Mouse (Mus musculus) layer of hippocampus, postnatal 25 days (tissue): ENCODE data around the gene Plppr1. TPM values are rescaled to one million over a fixed set of nuclear protein-coding genes. Genes with fewer than 3 reads are reported as not detected.
A peak's percentile ranks its signal among the peaks of the same experiment; 100 is the strongest.

Experiments
- DNase-seq, 2 experiments: peaks; one replicate each; pipeline ENCODE4 v3.0.0; 2022; ENCODE audit warnings: mixed read lengths in 2 of 2, low spot score in 1 of 2; ENCODE audit errors: extremely low spot score in 1 of 2
- total RNA-seq, 2 experiments: library from RNA; stranded (reverse); gene quantifications; 2 replicates each; pipeline ENCODE4 v1.2.3; 2021

Plppr1 gene
- total RNA-seq, 2 experiments from 2014 or later: 12.6 to 13.2 TPM

DNA sequence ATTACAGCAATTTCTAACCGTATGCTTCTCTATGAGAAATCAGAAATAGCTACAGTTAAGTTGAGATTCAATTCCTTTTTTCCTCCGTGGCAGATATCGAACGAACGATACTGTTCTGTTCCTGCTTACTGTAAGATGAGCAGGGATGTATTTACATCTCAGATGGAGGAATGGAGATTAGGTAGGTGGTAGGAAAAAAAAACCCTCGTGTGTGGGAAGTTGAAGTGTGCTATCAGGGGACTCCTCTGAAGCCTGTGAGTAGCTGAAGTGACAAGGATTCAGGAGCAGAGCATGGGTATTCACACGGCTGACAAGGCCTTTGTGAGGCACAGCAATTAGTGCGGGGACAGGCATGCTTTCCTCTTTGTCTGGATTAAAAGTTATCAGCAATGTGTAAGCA, 49.3 kb downstream of the Plppr1 start:
- no peak for DNase-seq

DNA sequence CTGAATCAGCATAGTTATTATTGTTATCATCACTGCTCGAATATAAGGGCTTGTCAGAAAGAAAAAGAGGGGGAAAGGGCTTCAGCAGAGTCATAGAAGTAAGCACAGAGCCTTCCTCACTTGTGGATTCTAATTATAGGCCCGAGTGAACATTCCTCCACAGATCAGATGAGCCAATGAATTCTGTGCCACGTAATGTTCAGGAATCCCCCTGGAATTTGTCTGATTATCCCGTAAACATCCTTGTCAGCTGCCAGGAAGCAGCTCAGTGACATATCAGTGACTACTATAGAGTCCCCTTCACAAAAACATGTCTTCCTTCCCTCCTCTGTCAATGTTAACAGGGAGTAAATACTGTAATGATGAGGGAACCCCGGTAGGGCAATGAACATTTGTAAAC, 50.9 kb downstream of the Plppr1 start:
- DNase-seq: no peak

DNA sequence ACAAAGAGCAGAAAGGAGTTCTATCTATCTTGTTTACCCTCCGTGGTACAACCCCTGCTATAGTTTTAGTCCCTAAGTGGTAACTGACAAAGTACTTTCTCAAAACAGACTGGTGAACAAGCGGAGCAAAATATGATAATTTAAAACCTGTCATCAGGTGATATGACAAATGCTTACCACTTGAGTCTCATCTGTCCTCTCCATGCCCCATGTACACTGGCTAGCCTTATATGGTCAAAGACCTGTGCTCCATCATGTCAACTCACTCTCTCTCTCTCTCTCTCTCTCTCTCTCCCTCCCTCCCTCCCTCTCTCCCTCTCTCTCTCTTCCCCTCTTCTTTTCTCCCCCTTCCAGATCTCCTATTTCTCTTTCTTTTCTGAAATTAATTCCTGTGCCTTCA, 59.8 kb downstream of the Plppr1 start:
- no peak for DNase-seq

- no peak for DNase-seq
Measured at GRCm38 (mm10) chr4:49144798-49145197, 85.7 kb downstream of the Plppr1 start.

DNA sequence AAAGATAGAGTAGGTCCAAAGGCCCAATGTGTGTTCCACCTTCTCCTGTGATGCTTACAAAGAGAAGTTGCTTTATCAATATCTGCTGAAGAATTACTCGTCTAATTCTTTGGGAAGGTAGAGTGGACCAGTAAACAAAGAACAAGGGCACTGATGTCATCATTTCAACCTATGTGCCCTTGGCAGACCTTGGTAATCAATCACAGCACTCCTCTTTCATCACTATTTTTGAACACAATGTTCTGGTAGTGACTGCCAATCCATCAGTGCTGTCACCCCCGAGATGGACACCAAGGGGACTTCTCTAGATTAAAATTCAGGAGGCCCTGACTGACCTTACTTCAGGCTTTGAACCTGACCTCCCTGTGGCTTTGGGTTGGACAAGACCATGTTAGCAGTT, 89.7 kb downstream of the Plppr1 start:
- no peak for DNase-seq

GRCm38 (mm10) chr4:49149251-49149650, 90.2 kb downstream of the Plppr1 start:
- no peak for DNase-seq

DNA sequence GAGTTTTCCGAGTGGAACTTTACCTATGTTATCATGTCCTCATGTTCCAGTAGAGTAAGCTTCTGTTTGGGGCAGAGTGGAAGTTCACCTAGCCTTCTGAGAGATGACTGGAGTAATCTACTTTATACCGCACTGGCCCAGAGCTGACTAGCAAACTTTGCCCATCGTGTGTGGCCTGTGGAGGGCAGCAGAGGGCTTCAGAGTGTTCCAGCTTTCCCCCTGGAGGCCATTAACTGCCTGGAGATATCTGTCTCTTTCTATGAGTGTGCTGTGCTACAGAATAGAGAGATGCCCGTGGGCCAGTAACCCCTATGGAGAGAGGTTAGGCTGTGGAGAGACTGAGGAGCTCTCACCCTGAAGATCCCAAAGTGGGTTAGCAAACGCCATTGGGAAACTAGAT, 94.8 kb downstream of the Plppr1 start:
- DNase-seq: peak; percentile 42 to 71

GRCm38 (mm10) chr4:49156781-49157180, 97.7 kb downstream of the Plppr1 start:
- no peak for DNase-seq

DNA sequence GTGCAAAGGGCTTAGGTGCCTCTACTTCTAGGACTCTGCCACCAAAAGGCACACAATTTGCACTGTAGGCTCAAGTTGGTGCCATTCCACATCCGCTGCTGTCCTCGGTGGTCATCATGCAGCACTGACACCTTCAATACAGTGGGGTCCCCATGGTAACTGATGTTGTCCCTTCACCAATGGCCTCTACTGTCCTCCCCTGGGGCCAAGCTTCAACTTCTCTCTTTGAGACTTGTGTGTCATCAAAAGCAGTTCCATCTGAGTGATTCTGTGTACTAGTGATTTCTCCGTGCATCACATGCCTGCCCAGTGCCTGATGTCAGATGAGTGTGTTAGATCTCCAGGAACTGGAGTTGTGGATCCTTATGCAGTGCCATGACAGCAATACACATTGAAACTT, 104.2 kb downstream of the Plppr1 start:
- no peak for DNase-seq

DNA sequence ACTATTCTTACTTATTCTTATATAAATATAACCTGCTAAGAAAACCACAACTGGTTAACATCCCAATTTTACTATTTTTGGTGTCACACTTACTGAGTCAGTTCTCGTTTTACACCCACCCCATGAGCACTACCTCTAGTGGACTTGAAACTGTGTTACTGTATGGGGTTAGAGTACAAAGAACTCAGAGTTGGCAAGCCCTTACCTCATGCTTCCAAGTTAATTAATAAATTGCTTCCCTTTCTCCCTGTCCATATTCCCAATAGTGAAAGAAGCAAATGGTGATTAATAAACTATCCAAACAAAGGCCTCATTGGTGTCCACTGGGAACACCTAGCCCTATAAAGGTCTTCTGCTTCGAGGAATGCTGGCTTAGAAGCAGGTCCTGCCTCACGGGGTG, 107.3 kb downstream of the Plppr1 start:
- no peak for DNase-seq

DNA sequence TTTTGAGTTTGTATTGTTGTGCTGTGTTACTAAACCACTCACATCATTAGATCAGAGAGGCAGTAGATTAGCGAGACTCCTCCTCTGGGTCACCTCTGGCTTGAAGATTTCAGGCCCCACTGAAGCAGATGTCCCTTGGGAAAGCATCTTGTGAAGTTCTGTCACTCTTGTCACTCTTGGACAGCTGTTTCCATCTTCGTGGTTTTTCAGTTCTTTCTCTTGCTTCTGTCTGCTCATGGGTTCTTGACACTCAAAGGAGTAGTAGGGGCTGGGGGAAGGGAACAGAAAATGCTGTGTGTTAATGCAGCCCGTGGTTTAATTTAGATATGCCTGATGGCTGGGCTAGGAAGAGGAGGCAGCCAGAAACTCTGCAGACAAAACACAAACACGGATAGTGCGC, 108.0 kb downstream of the Plppr1 start:
- DNase-seq: no peak

DNA sequence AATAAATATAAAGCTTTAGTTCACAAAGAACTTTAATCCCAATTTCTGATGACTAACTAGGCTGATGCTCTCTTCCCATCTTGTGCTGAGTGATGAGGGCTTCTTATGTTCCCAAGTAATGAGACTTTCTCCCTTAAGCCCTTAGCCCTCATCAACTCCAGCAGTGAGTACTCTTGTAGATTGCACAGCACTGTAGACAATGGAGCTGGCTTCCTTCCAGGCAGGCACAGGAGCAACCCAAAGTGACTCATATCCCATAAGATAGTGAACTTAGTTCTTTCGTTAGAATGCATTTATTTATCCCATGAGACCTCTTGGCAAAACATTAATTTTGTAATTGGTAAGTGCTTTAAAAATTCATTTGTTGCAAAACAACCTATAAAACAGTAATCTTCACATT, 110.4 kb downstream of the Plppr1 start:
- no peak for DNase-seq

GRCm38 (mm10) chr4:49178101-49178500, 119.0 kb downstream of the Plppr1 start:
- DNase-seq: no peak

DNA sequence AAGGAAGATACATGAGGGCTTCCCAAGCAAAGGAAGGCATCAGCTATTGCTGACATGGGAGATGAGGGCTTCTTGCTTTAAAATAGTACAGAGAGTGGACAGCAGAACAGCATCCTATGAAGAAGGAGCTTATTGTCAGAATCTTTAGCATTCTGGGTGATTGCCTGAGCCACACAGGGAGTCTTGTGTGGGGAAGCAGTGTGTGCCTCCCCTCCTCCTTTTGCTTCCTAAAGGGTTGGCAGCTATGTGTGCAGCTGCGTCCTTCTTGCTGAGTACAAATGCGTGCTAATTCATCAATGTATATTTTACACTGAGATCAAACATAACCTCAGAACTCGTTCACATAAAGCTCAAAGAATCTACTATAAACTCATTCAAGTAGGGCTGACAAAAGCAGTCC, 119.8 kb downstream of the Plppr1 start:
- DNase-seq: no peak

DNA sequence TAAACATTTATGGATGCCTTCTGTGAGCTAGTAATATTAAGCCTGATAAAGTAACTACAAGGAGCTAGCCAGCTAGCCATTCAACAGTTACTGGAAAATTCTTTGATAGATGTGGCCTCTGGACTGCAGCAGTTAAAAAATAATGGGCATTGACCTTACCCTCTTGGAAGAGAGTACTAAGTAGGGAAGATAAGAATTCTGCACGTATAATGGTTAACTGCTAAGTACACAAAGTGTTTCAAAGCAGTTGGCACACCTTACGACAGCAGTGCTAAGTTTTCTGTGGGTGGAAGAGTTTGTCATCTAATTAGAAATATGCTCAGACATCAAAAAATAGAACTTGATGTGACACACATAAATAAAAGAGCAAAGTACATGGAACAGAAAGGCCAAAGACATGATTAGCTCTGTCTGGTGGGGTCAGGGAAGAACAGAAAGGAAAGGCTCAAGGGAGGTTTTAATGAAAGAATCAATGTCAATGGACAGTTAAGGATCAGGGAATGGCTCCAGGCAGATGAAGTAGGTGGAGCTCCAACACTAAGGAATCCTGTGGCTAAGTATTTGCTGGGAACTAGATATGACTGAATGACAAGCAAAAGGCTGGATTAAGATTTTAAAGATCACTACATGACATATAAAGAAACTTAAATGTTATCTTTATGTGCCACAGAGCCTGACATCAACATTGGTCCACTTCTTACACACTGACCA, 120.6 kb downstream of the Plppr1 start:
- no peak for DNase-seq

- DNase-seq: no peak
Measured at GRCm38 (mm10) chr4:49189991-49190526, 131.0 kb downstream of the Plppr1 start.

DNA sequence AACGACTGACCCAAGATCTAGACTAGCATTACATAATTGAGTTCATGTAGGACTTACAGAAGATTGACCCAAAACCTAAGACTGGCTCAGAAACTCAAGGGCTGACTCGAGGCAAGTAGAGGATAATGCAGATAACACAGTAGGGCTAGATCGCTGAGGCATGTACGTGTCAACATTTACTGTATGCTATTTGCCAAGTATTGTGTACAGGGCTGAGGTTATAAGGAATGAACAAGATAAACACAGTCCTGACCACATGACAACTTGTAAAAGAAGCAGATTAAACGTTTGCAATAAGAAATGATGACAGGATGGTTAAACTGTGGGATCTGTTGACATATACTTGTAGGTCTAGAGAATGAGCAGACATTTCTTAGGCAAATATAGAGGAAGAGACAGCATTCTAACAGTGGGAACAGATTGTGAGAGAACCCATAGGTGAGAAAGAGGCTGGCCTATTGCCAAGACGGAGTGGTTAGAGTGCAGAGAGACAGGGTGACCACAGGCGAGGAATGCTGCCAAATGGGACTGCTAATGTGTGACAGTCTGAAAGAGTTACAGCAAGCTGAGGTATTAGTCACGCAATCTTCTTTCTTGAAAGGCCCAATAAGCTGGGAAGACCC, 138.2 kb downstream of the Plppr1 start:
- DNase-seq: no peak

DNA sequence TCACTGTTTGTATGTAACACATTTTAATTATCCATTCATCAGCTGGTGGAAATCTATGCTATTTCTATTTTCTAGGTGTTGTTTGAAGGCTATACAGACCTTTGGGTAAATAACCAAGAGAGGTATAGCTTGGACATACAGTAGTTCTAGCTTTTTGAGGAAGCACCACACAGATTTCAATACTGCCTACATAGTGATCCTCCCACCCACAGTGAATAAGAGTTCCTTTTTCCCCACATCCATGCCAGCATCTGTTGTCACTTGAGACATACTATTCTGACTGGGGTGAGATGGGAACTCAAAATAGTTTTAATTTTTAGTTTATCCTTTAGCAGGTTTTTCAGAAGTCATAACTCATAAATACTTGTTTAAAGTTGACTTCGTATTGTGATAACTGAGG, 151.4 kb downstream of the Plppr1 start:
- DNase-seq: no peak

DNA sequence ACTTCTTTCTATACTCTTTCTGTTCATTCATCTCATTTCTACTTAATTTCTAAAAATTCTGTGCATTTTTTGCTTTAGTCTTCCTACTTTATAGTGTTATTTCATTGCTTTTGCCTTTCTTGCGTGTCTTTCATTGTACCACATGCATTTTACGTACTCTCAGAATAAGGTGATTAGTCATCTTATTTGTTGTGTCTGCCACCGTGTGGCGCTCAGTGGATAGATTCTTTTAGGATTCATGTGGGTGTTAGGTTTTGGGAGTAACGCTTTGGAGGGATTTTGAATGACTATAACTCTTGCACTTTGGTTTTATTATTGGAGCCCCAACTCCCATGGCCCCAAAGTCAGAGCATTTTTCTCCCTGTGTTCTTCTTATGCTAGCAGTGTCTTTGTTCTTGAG, 152.5 kb downstream of the Plppr1 start:
- DNase-seq: no peak

GRCm38 (mm10) chr4:49212616-49213544, 153.8 kb downstream of the Plppr1 start:
- no peak for DNase-seq

DNA sequence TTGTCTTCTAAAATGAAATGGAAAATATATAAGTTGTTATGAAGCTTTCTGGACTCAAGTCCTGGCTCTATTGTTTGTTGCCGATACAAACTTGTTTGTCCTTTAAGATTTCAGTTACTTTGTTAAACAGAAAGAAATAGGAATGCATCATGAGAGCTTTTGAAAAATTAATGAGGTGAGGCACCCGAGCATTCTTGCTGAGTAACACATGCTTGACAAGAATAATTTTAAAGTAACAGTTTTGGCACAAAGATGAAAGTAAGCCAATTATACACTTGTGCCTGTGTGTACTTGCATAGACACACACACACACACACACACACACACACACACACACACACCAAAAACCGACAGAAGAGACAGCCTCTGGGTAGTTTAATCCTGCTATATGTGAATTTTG, 155.3 kb downstream of the Plppr1 start:
- no peak for DNase-seq
